Mouse (Mus musculus) cerebellum, postnatal 4 days (tissue): ENCODE data around the gene Cyp8b1.

Experiments
- DNase-seq, 2 experiments: peaks; one replicate each; pipeline ENCODE4 v3.0.0; 2022; ENCODE audit warnings: low spot score in 2 of 2, mixed read lengths in 1 of 2

The Cyp8b1 gene

DNA sequence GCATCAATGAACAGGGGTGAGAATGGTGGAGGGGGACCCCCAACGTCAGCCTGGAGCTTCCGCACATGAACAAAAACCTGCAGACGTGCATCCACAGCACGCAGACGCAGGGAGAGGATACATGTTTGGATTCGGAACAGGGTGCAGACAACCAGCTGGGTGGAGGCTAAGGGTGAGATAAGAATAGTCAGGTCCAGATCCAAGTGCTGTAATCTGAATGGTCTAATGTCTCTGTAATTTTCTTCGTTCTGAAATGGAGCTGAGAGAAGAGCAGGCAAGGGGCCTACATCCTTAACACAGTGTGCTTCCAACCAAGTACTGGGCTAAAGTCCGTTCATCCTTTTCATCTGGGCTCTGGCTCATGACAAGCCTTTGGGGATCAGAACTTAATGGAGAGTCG lies 24.8 kb downstream of the Cyp8b1 start:
- DNase-seq = no peak

- DNase-seq = no peak
Measured at GRCm38 (mm10) chr9:121890441-121890941, 25.6 kb downstream of the Cyp8b1 start.

DNA sequence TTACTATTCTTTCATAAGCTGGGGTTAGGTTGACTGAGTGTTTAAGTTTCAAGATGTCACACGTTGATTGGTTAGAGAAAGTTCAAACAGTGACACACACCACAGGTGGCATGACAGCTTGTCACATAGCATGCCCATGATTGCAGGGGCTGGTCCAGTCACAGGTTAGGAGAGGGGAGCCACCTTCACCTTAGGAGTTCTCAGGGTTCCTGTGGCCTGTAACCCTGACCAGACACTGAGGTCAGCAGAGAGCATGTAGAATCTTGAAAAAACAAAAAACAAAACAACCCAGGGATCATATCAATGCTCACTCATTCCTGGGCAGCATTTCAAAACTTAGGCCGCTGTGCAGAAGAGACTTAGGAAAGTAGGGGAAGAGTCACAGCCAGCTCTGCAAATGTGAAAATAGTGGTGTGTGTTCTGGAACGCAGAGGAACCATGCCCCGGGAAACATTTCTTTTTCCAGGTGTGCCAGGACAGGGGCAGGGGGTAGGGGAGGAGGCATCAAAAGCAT lies 26.1 kb downstream of the Cyp8b1 start:
- DNase-seq = peak in 1 of 2 experiments; percentile 14

- peak in 1 of 2 experiments; percentile 19 for DNase-seq
Measured at GRCm38 (mm10) chr9:121882015-121882457, 34.1 kb downstream of the Cyp8b1 start.

DNA sequence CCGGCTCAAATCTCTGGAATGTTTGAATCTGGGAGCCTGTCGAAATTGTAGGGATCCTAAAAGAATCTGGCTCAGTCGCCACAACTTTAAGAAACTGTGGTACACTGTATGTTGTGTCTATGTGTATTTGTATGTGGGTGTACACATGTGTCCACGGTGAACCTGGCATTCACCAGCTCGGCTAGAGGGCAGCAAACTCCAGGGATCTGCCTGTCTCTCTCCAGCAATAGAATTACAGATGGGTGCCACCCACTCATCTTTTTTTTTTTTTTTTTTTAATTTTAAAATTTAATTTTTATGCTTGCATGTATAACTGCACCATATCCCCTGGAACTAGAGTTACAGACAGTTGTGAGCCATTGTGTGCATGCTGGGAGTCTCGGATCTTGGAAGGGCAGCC lies 34.8 kb downstream of the Cyp8b1 start:
- no peak for DNase-seq

- DNase-seq = peak in 1 of 2 experiments; percentile 70
Measured at GRCm38 (mm10) chr9:121880840-121881239, 35.3 kb downstream of the Cyp8b1 start.

DNA sequence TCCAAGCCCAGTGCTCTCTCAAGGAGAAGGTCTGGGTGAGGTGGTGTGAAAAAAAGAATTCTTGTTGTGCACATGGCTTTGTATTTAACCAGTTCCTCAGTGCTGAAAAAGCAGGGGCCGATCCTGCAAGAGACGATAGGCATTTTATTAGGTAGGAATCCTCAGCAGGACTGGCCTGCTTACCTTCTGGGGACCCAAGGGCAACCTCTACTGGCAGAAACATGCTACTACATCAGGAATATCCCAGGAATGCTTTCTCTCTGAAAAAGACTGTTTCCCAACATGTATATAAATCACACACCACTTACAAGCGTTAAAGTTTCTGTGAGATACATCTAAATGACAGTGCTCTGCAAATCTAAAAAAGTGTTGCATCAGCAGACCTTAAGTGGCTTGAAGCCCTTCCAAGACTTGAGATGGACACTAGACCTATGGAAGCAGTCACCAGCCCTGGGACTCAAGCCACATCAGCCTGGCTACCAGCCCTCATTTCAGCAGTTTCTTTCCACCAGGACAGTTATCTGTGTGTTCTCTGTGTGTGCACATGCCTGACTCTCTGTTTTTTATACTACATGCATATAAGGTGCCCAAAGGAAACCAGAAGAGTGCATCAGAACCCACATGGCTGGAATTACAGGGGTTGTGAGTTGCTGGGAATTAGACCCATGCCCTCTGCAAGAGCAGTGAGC lies 38.9 kb downstream of the Cyp8b1 start:
- DNase-seq = peak in 1 of 2 experiments; percentile 64

DNA sequence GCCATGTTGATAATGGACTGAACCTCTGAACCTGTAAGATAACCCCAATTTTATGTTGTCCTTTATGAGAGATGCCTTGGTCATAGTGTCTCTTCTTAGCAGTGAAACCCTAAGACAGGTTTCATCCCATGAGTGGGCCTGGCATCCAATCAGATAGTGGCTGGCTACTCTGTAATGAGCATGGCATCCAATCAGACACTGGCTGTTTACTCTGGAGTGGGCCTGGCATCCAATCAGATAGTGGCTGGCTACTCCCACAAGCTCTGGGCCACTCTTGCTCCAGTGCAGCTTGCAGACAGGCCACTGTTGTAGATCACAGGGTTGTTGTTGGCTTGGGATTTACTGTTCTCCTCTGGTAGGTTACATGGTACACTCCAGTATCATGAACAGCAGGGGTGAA lies 42.5 kb downstream of the Cyp8b1 start:
- no peak for DNase-seq

- no peak for DNase-seq
Measured at GRCm38 (mm10) chr9:121872062-121872683, 43.9 kb downstream of the Cyp8b1 start.

DNA sequence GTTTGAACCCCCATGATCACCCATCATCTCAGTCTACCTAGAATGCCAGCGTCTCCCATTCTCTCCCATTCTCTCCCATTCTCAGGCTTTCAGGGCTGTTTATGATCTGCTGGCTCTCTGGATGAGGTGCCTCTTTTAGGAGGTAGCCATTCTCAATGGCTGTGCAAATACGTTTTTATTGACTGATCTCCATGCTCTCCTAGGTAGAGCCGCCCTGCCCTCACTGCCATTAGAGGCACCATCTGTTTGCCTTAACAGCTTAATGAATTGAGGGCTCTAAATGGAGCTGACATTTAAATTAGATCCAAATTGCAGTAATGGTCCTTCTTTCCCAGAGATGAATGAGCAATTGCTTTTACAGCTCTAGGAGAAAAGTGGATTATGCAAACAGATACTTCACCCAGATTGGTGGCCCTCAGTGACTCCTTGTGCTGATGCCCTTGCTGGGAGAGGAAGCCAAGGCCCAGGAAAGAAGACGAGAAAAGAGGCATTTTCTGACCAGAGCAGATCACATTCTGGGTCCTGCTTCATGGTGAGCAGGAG lies 46.1 kb downstream of the Cyp8b1 start:
- DNase-seq = no peak

GRCm38 (mm10) chr9:121869432-121869831 lies 46.7 kb downstream of the Cyp8b1 start:
- DNase-seq = no peak

DNA sequence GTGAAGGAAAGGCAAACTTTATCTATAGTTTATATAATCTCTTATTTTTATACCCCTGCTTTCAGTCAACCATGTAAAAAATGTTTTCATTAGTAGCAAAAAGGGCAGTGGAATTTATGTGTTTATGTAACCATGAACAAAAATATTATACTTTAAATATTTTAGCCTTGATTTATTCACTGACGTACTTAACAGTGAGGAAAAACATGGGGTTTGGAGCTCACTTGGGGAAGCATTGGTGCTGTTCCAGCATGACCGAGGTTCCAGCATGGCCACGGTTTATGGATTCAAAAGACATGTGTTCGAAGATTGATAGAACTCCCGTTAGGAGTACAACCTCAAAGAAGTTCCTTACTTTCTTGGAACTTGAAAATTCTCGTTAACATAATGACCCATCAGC lies 47.9 kb downstream of the Cyp8b1 start:
- no peak for DNase-seq

- no peak for DNase-seq
Measured at GRCm38 (mm10) chr9:121867632-121868031, 48.5 kb downstream of the Cyp8b1 start.

GRCm38 (mm10) chr9:121865425-121866008 lies 50.6 kb downstream of the Cyp8b1 start:
- no peak for DNase-seq

DNA sequence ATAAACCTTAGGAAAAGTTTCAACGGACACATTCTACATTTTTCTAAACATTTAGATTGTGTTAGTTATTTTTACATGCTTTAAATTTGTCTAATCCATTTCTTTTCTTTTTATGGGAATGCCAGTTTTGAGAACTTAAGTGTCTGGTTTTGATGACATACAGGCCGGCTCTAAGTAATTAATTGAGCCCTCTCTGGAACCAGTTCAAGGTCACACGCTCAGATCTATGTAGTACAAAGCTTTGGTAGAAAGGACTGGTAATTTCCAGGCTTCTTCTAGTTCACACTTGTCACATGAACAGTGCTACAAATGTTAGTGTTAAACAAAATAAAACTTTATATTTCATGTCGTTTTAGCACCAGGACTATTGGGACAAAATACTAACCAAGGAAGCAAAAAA lies 51.3 kb downstream of the Cyp8b1 start:
- DNase-seq = no peak
